Mouse (Mus musculus): Measurements from ENCODE around the gene Serpinb9e.
"Not testable (repeated sequence)": the region's sequence is repeated elsewhere in the genome, so short reads cannot be mapped to it uniquely, and the experiment has no call there.

Gene Serpinb9e

GRCm38 (mm10) chr13:33249312-33249711 is at the start of gene Serpinb9e:
Serpinb9e (plus strand) TSS chr13:33249612.
- DNase-seq (ENCODE audit: low read depth, low spot score) = not testable (repeated sequence)

DNA sequence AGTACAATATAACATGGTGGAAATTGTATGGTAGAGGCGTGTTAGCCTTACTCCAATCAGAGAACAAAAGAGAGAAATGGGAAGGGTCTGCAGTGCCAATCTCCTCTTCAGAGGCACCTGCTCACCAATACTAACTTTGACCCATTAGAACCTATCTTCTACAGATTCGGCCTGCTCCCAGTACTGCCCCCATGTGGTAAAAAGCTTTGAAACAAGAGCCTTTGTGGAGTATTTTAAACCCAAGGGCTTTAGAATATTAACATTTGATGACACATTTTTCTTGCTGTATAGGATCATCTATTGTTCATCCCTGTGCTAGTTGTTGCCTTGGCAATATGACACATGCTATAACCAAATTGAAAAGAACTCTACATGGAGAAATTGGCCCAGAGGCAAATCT is 49.7 kb upstream of the Serpinb9e start:
- no peak for DNase-seq (ENCODE audit: low read depth, low spot score)

GRCm38 (mm10) chr13:33308631-33309030 is 59.2 kb downstream of the Serpinb9e start:
- not testable (repeated sequence) for DNase-seq (ENCODE audit: low read depth, low spot score)
